Mouse (Mus musculus) gastrocnemius, postnatal 10 days (tissue): ENCODE measurements around the gene Pspn. TPM values are rescaled to one million over a fixed set of nuclear protein-coding genes. Genes with fewer than 3 reads are reported as not detected.

ENCODE experiments used
- DNase-seq: peaks from one replicate; pipeline ENCODE4 v3.0.0; 2021; ENCODE audit warnings: mixed read lengths
- total RNA-seq, 2 experiments: library from RNA; stranded (reverse); gene quantifications; 2 replicates each; pipeline ENCODE4 v1.2.3; 2021

The Pspn gene
- total RNA-seq, 2 experiments from 2014 or later, result not detected

DNA sequence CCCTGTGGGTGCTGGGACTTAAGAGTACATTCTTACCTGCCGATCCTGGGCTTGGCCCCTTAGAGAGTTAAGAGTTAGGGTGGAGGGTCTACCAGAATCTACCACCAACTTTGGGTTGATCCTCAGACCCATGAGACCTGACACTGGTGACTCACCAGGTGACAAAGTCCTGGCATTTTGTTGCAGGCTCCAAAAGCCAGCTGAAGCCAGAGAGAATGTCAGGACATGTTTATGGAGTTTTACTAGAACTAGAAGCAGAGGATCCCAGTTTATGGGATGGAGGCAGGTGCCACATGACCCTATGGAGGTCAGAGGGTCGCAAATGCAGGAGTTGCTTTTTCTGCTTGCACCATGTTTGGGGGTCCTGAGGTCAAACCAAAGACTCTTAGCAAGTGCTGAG lies 3.3 kb downstream of the Pspn start:
- DNase-seq, result no peak

DNA sequence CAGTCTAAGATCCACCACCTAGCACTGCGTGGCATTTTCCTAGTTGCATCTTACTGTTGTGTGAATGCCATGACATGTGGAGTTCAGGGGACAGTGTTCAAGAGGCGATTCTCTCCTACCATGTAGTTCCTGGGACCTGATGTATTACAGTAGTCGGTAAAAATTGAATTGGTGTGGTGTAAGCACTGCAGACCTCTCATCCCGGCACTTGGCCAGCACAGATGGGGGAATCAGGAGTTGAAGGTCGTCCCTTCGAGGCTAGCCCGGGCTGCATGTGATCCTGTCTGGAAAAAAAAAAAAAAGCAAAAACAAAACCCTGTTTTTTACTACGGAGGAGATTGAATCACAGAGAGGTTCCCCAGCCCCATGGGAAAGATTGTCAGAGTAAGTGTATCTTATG lies 4.8 kb downstream of the Pspn start:
- no peak for DNase-seq

DNA sequence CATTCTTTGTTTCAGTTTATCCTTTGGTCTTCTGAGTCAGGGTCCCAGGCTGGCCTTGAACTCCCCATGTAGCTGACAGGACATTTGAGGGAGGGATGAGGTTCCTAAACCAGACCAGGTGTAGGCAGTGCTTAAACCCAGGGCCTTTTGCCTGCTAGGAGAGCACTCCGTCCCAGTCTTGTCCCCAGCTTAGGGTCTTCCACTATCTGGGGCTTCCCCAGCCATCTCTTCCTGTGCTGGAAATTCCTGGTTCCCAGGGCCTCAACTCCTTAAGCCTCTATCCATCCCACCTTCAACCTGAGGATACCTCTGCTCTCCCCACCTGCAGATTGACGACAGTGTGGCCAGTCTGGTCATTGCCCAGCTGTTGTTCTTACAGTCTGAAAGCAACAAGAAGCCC lies 8.9 kb downstream of the Pspn start:
- no peak for DNase-seq

DNA sequence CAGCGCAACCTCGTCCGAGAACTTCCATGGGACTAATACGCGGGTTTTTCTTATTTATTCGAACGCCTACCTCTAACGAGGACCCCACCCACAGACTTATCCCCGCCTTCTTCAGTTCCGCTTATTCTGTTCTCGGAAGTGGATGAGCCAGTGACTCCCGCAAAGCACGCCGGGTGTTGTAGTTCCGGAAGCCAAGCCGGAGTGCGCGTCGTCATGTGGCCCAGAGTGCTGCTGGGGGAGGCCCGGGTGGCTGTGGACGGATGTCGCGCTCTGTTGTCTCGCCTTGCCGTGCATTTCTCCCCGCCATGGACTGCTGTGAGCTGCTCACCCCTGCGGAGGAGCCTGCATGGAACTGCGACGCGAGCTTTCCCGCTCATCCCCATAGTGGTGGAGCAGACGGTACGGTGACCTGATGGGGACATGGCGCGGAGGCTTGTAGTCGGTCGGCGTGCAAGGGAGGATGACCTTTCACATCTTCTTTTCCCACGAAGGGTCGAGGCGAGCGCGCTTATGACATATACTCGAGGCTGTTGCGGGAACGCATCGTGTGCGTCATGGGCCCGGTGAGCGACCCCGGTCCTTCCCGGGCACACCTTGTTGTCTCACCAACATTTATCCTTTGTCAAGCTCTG lies 9.6 kb downstream of the Pspn start, which contains the start of gene Clpp:
Clpp (plus strand) TSS at position 191 of the 632 bp plus-strand sequence.
- peak; percentile 86 for DNase-seq

DNA sequence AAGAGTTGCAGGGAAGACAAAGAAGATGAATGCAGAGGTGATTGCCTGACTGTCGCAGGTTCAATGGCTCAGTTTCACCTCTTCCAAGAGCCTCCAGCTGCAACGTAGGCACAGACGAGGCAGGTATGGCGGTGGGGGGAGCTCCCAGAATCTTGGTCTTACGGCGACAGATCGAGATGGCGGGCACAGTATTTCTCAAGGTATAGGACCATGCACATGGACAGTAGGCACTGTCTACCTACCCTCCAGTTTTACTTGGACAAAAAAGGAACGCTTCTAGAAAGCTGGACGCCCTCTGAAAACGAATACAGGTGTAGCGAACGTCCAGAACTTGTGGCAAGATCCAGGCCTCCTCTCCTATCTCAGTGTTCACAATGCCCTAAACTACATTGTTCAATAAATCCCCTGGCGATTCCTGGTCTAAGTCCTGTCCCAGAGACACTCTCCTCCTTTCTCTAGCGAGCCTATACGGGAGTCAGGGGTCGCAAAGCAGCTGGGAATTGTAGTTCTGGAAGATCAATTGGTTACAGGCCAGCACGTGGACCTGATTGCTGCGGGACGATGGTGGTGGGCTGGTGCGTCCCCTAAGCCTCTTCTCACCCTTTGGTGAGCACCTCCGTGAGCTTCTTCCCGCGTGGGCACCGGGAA lies 10.2 kb downstream of the Pspn start:
- peak; percentile 62 for DNase-seq

DNA sequence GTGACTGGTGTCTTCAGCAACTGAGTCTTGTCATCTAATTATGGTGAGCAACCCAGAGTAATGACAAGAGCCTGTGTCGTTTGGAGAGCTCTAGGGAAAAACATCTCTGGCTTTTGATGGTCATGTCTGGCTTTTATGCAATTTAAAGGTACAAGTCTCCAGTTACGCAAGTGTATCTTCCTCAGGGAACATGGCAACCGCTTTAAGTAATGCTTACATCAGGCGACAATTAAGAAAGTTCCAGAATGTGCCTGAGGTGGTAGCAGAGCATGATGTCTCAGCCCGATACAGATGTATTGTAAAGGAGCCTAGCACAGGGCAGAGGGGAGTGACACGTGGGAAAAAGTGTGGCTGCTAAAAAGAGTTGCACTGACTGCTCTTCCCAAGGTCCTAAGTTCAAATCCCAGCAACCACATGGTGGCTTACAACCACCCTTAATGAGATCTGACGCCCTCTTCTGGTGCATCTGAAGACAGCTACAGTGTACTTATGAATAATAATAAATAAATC lies 10.8 kb downstream of the Pspn start:
- DNase-seq, result no peak

DNA sequence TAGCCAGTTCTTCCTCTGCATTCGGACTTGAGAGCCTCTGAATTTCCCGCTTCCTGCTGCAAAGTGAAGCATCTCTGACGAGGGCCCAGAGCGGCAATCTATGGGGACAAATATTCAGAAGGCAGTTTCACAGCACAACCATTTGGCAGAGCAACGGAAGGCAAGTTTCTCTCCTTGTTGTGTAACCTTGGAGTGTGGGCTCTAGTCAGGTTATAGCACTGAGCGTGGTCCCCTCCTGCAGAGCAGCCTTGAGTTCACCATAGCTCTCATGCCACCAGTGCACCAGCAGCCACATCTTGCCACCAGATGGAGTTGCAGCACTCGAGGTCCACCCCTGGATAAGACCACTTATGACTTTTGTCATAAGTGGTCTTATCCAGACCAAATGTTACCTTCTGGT lies 11.4 kb downstream of the Pspn start:
- DNase-seq, result no peak

DNA sequence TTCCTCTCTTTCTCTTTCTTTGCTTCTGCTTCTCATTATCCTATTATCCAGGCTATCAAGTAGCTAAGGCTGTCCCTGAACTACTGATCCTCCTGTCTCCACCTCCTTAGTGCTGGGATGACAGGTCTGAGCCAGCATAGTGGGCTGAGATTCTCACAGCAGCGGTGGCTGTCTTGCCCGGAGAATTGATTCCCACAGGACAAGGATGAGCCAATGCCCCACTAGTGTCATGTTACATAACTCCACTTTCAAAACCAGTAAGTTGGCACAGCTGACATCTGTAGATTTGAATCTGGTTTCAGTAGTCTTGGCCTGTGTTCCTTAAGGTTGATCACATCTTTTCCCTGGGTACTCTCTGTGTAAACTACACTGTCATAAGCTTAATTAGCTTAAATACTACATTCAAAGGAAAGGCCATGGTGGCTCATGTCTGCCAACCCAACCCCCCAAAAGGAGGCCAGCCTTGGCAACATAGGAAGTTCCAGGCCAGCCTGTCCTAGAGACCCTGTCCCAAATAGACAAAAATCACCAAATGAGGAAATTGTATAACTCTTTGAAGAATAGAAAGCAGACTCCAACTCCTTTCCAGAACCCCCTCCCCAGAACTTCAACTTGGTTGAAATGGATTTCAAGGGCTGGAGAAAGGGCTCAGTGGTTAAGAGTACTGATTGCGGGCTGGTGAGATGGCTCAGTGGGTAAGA lies 13.6 kb downstream of the Pspn start:
- DNase-seq, result no peak

DNA sequence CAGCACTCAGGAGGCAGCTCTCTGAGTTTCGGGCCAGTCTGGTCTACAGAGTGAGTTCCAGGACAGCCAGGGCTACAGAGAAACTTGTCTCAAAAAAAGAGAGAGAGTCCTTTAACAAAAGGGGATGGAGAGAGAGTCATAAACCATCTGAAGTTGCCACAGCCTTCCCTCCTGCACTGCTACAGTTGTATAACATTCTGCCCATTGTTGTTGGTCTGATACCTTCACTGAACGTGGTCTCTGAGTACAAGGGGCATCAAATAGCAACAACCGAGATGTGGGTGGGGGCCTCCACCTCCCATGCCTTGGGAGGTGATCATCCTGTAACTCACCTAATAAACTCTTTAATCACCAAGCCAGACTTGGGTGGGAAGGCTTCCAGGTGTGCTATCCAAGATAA lies 14.2 kb downstream of the Pspn start:
- DNase-seq, result no peak

DNA sequence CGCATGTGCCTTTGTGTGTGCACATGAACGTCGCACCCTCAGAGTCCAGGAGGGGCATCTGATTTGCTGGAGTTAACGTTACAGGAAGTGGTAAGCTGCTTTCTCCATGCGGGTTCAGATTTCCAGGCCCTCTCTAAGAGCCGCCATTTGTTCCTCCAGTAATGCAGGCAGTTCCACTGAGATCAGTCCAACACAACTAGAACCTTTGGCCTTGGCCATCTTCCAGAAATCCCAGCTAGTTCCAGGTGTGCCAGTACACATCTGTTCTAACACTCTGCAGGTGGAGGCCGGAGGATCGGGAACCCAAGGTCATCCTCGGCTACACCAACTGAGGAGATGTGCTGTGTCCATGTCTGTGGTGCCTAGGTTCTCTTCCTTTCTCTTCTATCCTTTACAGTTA lies 14.9 kb downstream of the Pspn start:
- no peak for DNase-seq

DNA sequence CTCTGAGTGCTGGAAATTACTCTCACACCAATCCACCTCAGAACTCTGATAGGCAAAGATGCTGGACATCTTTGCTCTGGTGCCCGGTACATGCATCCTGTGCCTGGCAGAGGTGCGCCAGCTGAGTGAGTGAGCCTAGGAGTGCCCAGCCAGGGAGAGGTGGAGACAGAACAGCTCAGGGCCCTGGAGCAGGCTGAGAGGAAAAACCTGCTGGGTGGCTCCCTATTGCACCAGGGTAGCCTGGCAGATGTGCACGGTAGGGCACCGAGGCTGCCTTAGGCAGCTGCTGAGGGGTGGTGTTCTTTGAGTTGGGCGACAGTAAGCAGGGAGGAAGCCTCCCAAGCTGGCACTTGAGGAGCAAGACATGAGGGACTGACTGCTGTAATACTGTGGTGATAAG lies 17.8 kb downstream of the Pspn start, which contains the start of gene Acer1:
Acer1 (minus strand) TSS at position 114 of the 400 bp plus-strand sequence.
- DNase-seq, result no peak

DNA sequence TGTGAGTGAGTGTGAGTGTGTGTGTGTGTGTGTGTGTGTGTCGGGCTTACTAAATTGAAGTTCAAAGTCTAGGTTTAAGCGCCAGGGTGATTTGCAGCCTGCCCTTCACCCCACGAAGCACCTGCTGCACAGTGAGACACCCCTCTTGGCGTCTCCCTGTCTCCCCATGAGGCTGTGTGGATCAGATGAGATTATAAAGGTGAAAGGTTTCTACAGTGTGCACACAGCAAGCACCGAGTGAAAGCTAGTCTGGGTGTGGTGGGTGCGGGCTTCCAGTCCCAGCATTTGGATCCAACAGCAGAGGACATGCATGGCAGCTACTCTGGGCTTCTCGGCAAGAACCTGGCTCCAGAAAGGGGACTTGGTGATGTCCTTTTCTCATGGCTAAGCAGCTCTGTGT lies 18.8 kb downstream of the Pspn start:
- no peak for DNase-seq

DNA sequence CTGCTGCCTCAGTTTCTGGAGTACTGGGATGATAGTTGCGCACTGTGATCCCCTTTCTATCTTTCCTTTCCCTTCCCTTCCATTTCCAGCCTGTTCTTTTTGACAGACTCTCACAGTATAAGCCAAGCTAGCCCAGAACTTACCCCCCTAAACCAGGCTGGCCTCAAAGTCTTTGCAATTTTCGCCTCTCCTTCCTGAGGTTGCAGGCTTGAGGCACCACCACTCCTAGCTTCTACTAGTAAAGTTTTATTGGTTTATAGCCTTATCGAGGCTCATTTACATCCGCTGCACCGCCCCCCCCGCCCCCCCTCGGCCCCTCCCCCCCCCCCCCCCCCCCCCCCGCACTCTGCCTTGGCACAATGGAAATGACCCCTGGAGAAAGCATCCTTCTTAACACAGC lies 20.3 kb downstream of the Pspn start:
- DNase-seq, result no peak

DNA sequence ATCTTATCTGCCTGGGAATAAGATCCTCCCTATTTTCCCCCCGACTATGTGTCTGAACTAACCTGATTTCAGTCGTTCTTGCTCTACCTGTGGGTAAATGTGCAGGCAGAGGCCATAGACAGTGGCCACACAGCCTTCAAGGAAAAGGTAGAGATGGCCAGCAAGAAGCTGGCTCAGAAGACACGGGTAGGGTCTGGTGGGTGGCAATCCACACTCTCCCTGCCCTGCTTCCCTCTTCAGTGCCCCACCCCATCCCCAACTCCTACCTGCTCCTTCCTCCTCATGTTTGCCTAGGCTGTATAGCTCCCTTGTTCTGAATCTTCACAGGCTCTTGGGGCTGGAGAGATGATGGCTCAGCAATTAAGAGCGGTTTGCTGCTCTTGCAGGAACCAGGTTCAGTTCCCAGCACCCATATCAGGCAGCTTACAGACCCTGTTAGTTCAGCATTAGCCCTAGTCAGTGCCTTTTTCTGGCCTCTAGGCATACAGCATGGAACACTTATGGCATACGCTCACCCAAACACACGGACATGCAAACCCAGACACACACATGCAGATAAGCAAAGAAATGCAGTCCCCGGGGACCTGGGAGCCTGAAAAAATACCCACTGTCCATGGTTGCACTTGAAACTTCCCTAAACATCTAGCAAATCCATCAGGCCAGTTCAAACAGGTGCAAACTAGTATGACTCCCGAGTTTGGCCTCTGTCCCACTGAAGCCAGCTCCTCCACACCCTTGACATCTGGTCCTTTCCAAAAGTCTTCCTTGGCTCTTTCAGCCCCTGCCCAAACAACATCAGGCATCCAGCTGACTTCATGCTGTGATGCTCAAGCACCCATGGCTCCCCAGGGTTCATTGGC lies 23.1 kb downstream of the Pspn start:
- no peak for DNase-seq

DNA sequence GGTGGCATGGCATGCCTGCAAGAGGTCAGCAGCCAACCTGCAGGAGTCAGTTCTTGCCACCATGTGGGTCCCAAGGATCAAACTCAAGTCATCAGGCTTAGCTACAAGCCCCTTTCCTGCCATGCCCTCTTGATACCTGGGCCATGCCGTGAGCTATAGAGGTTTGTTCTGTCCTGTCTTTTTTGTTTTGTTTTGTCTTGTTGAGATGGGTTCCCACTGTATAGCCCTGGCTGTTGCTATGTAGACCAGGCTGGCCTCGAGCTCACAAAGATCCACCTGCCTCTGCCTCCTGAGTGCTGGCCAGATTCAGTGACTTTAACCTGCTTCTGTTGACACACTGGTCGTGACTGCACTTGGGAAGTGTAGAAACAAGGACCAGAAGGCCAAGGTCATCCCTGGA lies 24.4 kb downstream of the Pspn start:
- no peak for DNase-seq

DNA sequence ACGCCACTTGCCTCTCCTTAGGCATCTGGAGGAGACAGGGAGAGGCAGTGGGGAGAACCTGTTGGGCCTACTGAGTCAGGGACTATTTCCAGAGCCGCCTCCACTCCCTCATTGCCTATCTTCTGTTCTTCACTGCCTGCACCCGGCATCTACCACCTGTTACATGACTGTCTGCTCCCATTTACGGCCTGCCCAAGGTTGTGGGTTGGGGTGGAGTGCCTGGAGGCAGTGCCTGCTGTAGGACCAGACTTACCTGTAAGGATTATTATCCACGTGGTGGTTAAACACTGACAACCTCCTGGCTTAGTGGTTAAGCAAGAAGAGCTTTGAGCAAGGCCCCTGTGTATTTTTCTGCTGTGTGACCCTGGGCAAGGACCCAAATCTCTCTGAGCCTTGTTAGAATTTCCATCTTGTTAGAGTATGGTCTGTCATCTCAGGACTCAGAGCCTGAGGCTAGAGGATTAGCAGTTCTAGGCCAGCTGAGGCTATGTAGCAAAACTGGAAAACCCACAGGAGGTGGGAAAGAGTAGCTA lies 25.0 kb downstream of the Pspn start:
- DNase-seq, result no peak

DNA sequence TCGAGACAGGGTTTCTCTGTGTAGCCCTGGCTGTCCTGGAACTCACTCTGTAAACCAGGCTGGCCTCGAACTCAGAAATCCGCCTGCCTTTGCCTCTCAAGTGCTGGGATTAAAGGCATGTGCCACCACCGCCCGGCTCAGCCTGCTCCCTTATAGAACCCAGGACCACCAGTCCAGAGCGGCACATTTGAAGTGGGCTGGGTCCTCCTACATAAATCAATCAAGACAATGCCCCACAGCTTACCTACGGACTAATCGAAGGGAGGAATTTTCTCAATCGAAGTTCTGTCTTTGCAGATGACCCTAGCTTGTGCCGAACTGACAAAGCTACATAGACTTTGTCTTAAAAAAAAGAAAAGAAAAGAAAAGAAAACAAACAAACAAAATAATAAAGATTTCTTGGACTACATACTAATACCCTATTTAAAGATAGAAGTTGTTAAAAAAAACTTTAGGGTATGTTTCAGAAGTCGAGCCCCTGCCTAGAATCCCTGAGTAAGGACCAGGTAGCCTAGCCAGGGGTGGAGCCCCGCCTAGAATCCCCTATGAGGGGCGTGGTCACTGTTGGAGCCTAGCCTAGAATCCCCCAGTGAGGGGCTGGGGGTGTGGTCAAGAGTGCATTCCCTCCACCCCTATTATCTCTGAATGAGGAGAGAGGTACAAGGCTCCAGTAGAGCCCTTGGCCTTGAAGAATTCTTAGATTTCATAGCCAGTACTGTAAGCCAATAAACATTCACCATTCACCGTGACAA lies 25.7 kb downstream of the Pspn start:
- DNase-seq, result no peak

DNA sequence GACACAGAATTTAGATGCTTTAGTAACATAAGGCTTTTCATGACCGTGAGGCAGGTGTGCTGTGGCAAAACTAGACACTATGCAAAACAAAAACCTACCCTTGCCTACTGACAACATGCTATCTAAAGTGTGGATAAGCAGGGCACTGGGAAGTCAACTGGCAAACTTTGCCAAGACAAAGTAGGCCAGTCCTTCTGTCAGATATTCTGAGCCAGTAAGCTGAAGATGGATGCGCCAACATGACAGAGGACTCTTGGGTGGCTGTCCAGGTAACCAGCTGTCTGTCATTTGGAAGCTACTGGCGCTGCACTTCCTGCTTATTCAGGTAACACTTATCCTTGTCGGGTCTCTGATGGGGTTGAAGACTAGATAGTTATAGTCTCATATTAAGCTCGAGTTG lies 29.7 kb downstream of the Pspn start:
- peak; percentile 0 for DNase-seq

DNA sequence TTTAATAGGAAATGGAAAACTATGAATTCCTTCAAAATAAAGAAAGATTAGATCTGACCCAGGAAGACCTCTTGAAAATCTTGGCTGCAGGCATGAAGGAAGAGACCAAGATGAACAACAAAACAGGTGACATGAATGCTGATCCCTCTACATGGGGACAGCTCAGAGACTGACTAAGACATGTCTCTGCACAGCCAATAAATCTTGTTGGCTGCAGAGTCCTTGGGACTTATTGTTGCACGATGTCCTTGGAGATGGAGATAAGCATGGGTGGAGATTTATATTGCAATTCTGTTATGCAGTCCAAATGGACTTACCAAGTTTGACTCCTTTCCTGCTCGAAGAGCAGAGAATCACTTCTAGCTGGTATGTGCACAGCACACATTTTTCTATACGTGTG lies 30.5 kb downstream of the Pspn start:
- DNase-seq, result no peak

DNA sequence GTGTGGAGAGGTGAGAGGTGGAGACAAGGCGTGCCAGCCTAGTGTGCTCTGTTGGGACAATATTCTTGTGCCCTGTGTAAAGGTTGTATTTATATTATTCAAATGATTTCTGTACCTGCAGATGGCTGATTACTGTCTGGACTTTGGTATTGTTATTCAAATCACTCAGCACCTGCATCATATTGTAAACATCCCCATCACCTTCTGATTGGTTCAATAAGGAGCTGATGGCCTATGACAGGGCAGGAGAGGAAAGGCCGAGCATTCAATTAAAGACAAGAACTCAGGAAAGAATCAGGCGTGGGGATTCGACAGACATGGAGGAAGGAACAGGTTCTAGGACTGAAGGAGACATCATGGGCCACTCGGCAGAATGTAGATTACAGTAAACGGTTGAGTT lies 36.2 kb downstream of the Pspn start:
- DNase-seq, result no peak

DNA sequence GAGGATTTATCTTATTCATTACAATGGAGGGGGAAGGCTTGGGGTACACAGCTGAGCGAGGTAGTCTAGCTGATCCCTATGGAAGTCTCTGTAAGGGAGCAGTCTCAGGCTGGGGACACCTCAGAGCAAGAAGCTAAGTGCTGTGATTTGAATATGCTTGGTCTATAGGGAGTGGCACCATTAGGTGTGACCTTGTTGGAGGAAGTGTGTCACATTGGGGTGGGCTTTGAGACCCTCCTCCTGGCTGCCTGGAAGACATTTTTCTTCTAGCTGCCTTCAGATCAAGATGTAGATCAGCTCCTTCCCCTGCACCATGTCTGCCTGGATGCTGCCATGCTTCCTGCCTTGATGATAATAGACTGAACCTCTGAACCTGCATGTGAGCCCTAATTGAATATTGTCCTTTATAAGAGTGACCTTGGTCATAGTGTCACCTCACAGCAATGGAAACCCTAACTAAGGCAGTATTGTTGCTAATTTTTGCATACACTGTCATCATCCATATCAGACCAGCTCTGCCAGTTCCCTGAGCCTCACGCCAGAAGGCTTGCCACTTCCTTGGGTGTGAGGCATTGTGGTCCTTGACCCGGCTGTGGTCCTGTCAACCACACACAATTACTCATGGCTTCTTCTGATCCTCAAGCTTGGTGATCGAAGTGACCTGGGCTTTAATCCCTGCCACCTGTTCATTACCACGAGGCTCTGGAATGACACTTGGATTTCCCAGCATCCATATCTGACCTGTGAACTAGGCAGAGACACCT lies 37.0 kb downstream of the Pspn start:
- no peak for DNase-seq
